Mouse (Mus musculus) MEL (cell line): ENCODE measurements around the gene Prkce. TPM values are rescaled to one million over a fixed set of nuclear protein-coding genes. Genes with fewer than 3 reads are reported as not detected.

Experiments
- DNase-seq: peaks from one replicate; pipeline ENCODE4 v3.0.0; 2011; ENCODE audit warnings: low read depth, low spot score
- H3K27ac ChIP-seq: 2 replicates; pipeline ENCODE4 v1.5.1; 2012; ENCODE audit warnings: low read depth, mild to moderate bottlenecking, control low read depth, low read length, moderate library complexity; ENCODE audit not compliant: control insufficient read depth
- H3K27me3 ChIP-seq, 2 experiments: fragments of 150-350 bp in 1 of 2; sonication (generic) in 1 of 2; 2 replicates each; pipeline ENCODE4 v1.6.1; 2012; ENCODE audit warnings: low read length in 2 of 2, mild to moderate bottlenecking in 2 of 2, improper control_type of control experiment in 1 of 2, moderate library complexity in 1 of 2; ENCODE audit not compliant: insufficient read depth in 2 of 2, control insufficient read depth in 1 of 2
- H3K36me3 ChIP-seq, 2 experiments: 2 replicates each; pipeline ENCODE4 v1.6.1; 2012 to 2014; ENCODE audit warnings: low read length in 2 of 2, improper control_type of control experiment in 1 of 2, inconsistent platforms in 1 of 2, mild to moderate bottlenecking in 1 of 2; ENCODE audit not compliant: insufficient read depth in 2 of 2, control insufficient read depth in 1 of 2
- H3K4me1 ChIP-seq, 2 experiments: fragments of 150-350 bp in 1 of 2; sonication (generic) in 1 of 2; 2 replicates each; pipeline ENCODE4 v1.6.1; 2012; ENCODE audit warnings: low read length in 2 of 2, improper control_type of control experiment in 1 of 2, mild to moderate bottlenecking in 1 of 2; ENCODE audit not compliant: insufficient read depth in 2 of 2, control insufficient read depth in 1 of 2
- H3K4me3 ChIP-seq, 2 experiments: fragments of 150-350 bp in 1 of 2; sonication (generic) in 1 of 2; 2 replicates each; pipeline ENCODE4 v1.5.1; 2012; ENCODE audit warnings: low read depth in 2 of 2, low read length in 2 of 2, mild to moderate bottlenecking in 2 of 2, moderate library complexity in 2 of 2, control low read depth in 1 of 2, improper control_type of control experiment in 1 of 2; ENCODE audit not compliant: control insufficient read depth in 1 of 2, insufficient read depth in 1 of 2
- H3K79me2 ChIP-seq: 2 replicates; pipeline ENCODE4 v1.6.1; 2012; ENCODE audit warnings: mild to moderate bottlenecking, low read length, moderate library complexity; ENCODE audit not compliant: control insufficient read depth, poor library complexity, insufficient read depth
- H3K9ac ChIP-seq: 2 replicates; pipeline ENCODE4 v1.6.1; 2012; ENCODE audit warnings: low read depth, mild to moderate bottlenecking, control low read depth, low read length, moderate library complexity; ENCODE audit not compliant: control insufficient read depth, poor library complexity, severe bottlenecking
- H3K9me3 ChIP-seq: fragments of 150-350 bp; sonication (generic); replicated peaks from 2 replicates; pipeline ENCODE4 v1.6.1; 2012; ENCODE audit warnings: mild to moderate bottlenecking, low read length, improper control_type of control experiment, moderate library complexity; ENCODE audit not compliant: insufficient read depth
- BHLHE40 ChIP-seq: IDR thresholded peaks from 2 replicates; pipeline ENCODE4 v1.6.1; 2012; ENCODE audit warnings: low read depth, mild to moderate bottlenecking, inconsistent platforms, low read length, improper control_type of control experiment, borderline replicate concordance
- CHD2 ChIP-seq: IDR thresholded peaks from 2 replicates; pipeline ENCODE4 v1.6.1; 2011; ENCODE audit warnings: low read length, improper control_type of control experiment
- E2F4 ChIP-seq: IDR thresholded peaks from 2 replicates; pipeline ENCODE4 v1.6.1; 2011; ENCODE audit warnings: low read depth, low read length, improper control_type of control experiment, borderline replicate concordance
- ELF1 ChIP-seq: IDR thresholded peaks from 2 replicates; pipeline ENCODE4 v1.6.1; 2014; ENCODE audit warnings: low read depth, mild to moderate bottlenecking, inconsistent platforms, low read length, improper control_type of control experiment, moderate library complexity
- EP300 ChIP-seq, 2 experiments: IDR thresholded peaks; 2 replicates each; pipeline ENCODE4 v1.6.1; 2011; ENCODE audit warnings: improper control_type of control experiment in 2 of 2, low read length in 2 of 2, low read depth in 1 of 2, mild to moderate bottlenecking in 1 of 2
- ETS1 ChIP-seq: IDR thresholded peaks from 2 replicates; pipeline ENCODE4 v1.6.1; 2012; ENCODE audit warnings: low read depth, mild to moderate bottlenecking, inconsistent platforms, low read length, improper control_type of control experiment, moderate library complexity
- GATA1 ChIP-seq: IDR thresholded peaks from 2 replicates; pipeline ENCODE4 v1.6.1; 2011; ENCODE audit warnings: low read depth, low read length, improper control_type of control experiment
- HCFC1 ChIP-seq: IDR thresholded peaks from 2 replicates; pipeline ENCODE4 v1.6.1; 2012; ENCODE audit warnings: low read depth, mild to moderate bottlenecking, inconsistent platforms, low read length, improper control_type of control experiment, moderate library complexity
- JUND ChIP-seq: IDR thresholded peaks from 2 replicates; pipeline ENCODE4 v1.6.1; 2011; ENCODE audit warnings: low read depth, mild to moderate bottlenecking, improper control_type of control experiment, low read length
- MAFK ChIP-seq: IDR thresholded peaks from 2 replicates; pipeline ENCODE4 v1.6.1; 2011; ENCODE audit warnings: low read depth, mild to moderate bottlenecking, low read length, improper control_type of control experiment, borderline replicate concordance
- MAX ChIP-seq: IDR thresholded peaks from 2 replicates; pipeline ENCODE4 v1.6.1; 2011; ENCODE audit warnings: low read length, improper control_type of control experiment
- MAZ ChIP-seq: IDR thresholded peaks from 2 replicates; pipeline ENCODE4 v1.6.1; 2012; ENCODE audit warnings: low read depth, mild to moderate bottlenecking, inconsistent platforms, low read length, improper control_type of control experiment
- MYC ChIP-seq: IDR thresholded peaks from 2 replicates; pipeline ENCODE4 v1.6.1; 2011; ENCODE audit warnings: low read depth, mild to moderate bottlenecking, low read length, improper control_type of control experiment, moderate library complexity
- NRF1 ChIP-seq: IDR thresholded peaks from 2 replicates; pipeline ENCODE4 v1.6.1; 2014; ENCODE audit warnings: low read depth, mild to moderate bottlenecking, inconsistent platforms, low read length, improper control_type of control experiment, moderate library complexity; ENCODE audit not compliant: poor library complexity, insufficient read depth, severe bottlenecking
- POLR2A ChIP-seq, 2 experiments: IDR thresholded peaks; 2 replicates each; pipeline ENCODE4 v1.6.1; 2011 to 2012; ENCODE audit warnings: low read length in 2 of 2, mild to moderate bottlenecking in 2 of 2, control low read depth in 1 of 2, improper control_type of control experiment in 1 of 2, low read depth in 1 of 2, moderate library complexity in 1 of 2; ENCODE audit not compliant: control insufficient read depth in 1 of 2, insufficient read depth in 1 of 2, poor library complexity in 1 of 2
- POLR2AphosphoS5 ChIP-seq: IDR thresholded peaks from 2 replicates; pipeline ENCODE4 v1.6.1; 2012; ENCODE audit warnings: low read depth, borderline replicate concordance, mild to moderate bottlenecking, inconsistent platforms, low read length, moderate library complexity, mixed read lengths
- RCOR1 ChIP-seq: IDR thresholded peaks from 2 replicates; pipeline ENCODE4 v1.6.1; 2012; ENCODE audit warnings: low read depth, mild to moderate bottlenecking, inconsistent platforms, low read length, improper control_type of control experiment
- SMC3 ChIP-seq: IDR thresholded peaks from 2 replicates; pipeline ENCODE4 v1.6.1; 2011; ENCODE audit warnings: low read depth, low read length, improper control_type of control experiment
- TAL1 ChIP-seq: IDR thresholded peaks from 2 replicates; pipeline ENCODE4 v1.6.1; 2012; ENCODE audit warnings: mild to moderate bottlenecking, inconsistent platforms, low read length, moderate library complexity, mixed read lengths
- TBP ChIP-seq: IDR thresholded peaks from 2 replicates; pipeline ENCODE4 v1.8.0; 2011; ENCODE audit warnings: low read depth, low read length, improper control_type of control experiment
- TCF12 ChIP-seq: IDR thresholded peaks from 2 replicates; pipeline ENCODE4 v1.6.1; 2014; ENCODE audit warnings: low read depth, mild to moderate bottlenecking, inconsistent platforms, low read length, improper control_type of control experiment, moderate library complexity
- USF2 ChIP-seq, 2 experiments: IDR thresholded peaks; 2 replicates each; pipeline ENCODE4 v1.6.1; 2011 to 2012; ENCODE audit warnings: improper control_type of control experiment in 2 of 2, low read length in 2 of 2, borderline replicate concordance in 1 of 2, inconsistent platforms in 1 of 2, low read depth in 1 of 2, mild to moderate bottlenecking in 1 of 2; ENCODE audit not compliant: insufficient read depth in 1 of 2
- ZC3H11A ChIP-seq: IDR thresholded peaks from 2 replicates; pipeline ENCODE4 v1.6.1; 2012; ENCODE audit warnings: low read depth, mild to moderate bottlenecking, inconsistent platforms, low read length, improper control_type of control experiment
- ZNF384 ChIP-seq: IDR thresholded peaks from 2 replicates; pipeline ENCODE4 v1.6.1; 2012; ENCODE audit warnings: low read depth, mild to moderate bottlenecking, inconsistent platforms, low read length, improper control_type of control experiment
- polyA plus RNA-seq, 2 experiments: library from polyadenylated mRNA; stranded (reverse) in 1 of 2; unstranded in 1 of 2; fragments of >175 nt in 1 of 2; fragments of >200 nt in 1 of 2; gene quantifications; 2 replicates each; pipeline versions ENCODE4 v1.2.1 to v1.2.4; 2012; ENCODE audit warnings: low replicate concordance in 2 of 2, low read depth in 1 of 2; ENCODE audit not compliant: insufficient read length in 2 of 2, insufficient read depth in 1 of 2, missing spikeins in 1 of 2
- total RNA-seq: library from RNA; depleted of rRNA; stranded (reverse); fragments of 300-350 nt; gene quantifications from 2 replicates; pipeline ENCODE4 v1.2.3, GENCODE M21; 2012

Prkce gene
- total and polyA plus RNA-seq, 3 experiments = 3.0 to 5.3 TPM; not detected in 1

- H3K79me2 ChIP-seq = no peaks in the 10 kb centered on the region
- no peak overlapping the region for H3K27ac ChIP-seq
- peaks cover 4 to 10% of the 10 kb centered on the region in 2 experiments for H3K4me1 ChIP-seq
- H3K9me3 ChIP-seq = no peaks in the 10 kb centered on the region
- H3K9ac ChIP-seq = no peak overlapping the region
- no peak overlapping the region for H3K4me3 ChIP-seq
- H3K27me3 ChIP-seq = no peaks in the 10 kb centered on the region
- DNase-seq = no peak
- H3K36me3 ChIP-seq = peaks cover 0 to 7% of the 10 kb centered on the region in 2 experiments; a peak in 2 of 4 replicates
- TF ChIP-seq RCOR1 = no peak
- no peak for TF ChIP-seq MAX
- no peak for TF ChIP-seq ZC3H11A
- TF ChIP-seq MAZ = no peak
- no peak for TF ChIP-seq POLR2AphosphoS5
- TF ChIP-seq E2F4 = no peak
- no peak for TF ChIP-seq BHLHE40
- TF ChIP-seq TCF12 = no peak
- no peak for TF ChIP-seq POLR2A (IDR thresholded peaks at IDR 0.05; ENCODE audit: control insufficient read depth in 1 of 2, insufficient read depth in 1 of 2, low read depth in 1 of 2, low read length in 2 of 2, poor library complexity in 1 of 2)
- no peak for TF ChIP-seq NRF1
- no peak for TF ChIP-seq USF2 (IDR thresholded peaks at IDR 0.05; ENCODE audit: borderline replicate concordance in 1 of 2, insufficient read depth in 1 of 2, low read depth in 1 of 2, low read length in 2 of 2)
- no peak for TF ChIP-seq TBP
- TF ChIP-seq CHD2 = no peak
These were observed 230.1 kb downstream of the Prkce start for GRCm38 (mm10) chr17:86397647-86398046.

DNA sequence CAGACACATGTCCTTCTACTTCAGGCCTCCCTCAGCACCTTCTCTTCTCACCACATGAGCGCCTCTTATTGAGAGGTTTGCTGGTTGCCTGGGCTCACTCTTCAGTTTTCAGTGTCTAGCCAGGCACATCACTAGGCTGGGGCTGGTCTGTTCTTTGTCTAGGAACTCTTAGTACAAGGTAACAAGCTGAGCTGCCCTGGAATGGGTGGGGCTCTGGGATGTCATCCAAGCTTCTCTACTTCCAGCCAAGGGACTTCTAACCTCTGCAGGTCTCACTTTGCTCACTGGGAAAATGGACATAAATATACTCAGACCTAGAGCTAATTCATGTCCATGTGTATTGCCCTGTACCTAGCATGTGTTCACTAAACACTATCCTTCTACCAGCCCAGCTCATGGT is 230.6 kb downstream of the Prkce start:
- Histone ChIP-seq H3K79me2 (no peaks in the 10 kb centered on the region), H3K4me1 (peaks cover 2 to 10% of the 10 kb centered on the region in 2 experiments), H3K27ac (no peak overlapping the region), H3K9me3 (no peaks in the 10 kb centered on the region), H3K4me3 (no peak overlapping the region), H3K27me3 (no peaks in the 10 kb centered on the region), H3K36me3 (peaks cover 0 to 7% of the 10 kb centered on the region in 2 experiments; a peak in 2 of 4 replicates), H3K9ac (no peak overlapping the region)
- DNase-seq = no peak
- TF ChIP-seq RCOR1 (no peak), MYC (no peak), JUND (no peak), ETS1 (no peak), E2F4 (no peak), HCFC1 (no peak), BHLHE40 (no peak), TBP (no peak), GATA1 (no peak), TAL1 (no peak), EP300 (IDR thresholded peaks at IDR 0.05; ENCODE audit: low read depth in 1 of 2, low read length in 2 of 2) (no peak), ELF1 (no peak), MAFK (no peak), SMC3 (no peak), MAX (no peak), ZNF384 (no peak)
